In genomic region chr19:57098241-57099093, GRCm38 (mm10) we compare ENCODE assay signal across 8 mouse cellular contexts.
DNase-seq lines count a peak whose midpoint lies in the region; ATAC-seq and TF ChIP-seq lines count a peak whose summit lies in the region.

No protein-coding gene starts in this region.

- no peak overlapping the region for H3K4me3 ChIP-seq in hindbrain, embryonic 16.5 days (ENCODE audit: low read length)
- no peak overlapping the region for H3K4me3 ChIP-seq in limb, embryonic 15.5 days
- H3K4me3 ChIP-seq in stomach, postnatal 0 days (ENCODE audit: low read depth, low read length), result no peak overlapping the region

- ATAC-seq in hindbrain, embryonic 16.5 days, result no peak
- ATAC-seq in limb, embryonic 15.5 days (ENCODE audit: insufficient number of reproducible peaks, low FRiP score, low TSS enrichment, low read depth), result 0 out of 2 replicates have a peak, but pooled peaks have one; percentile 24
- peak; percentile 43 for ATAC-seq in stomach, postnatal 0 days (ENCODE audit: low FRiP score, low TSS enrichment)

- no peaks in the 10 kb centered on the region for H3K27me3 ChIP-seq in hindbrain, embryonic 16.5 days (replicated peaks; ENCODE audit: control insufficient read depth, insufficient read depth, low read length)
- no peaks in the 10 kb centered on the region for H3K27me3 ChIP-seq in limb, embryonic 15.5 days
- H3K27me3 ChIP-seq in stomach, postnatal 0 days (ENCODE audit: control insufficient read depth, insufficient read depth, low read length), result no peaks in the 10 kb centered on the region

- H3K27ac ChIP-seq in hindbrain, embryonic 16.5 days (ENCODE audit: low read depth, low read length), result peak overlapping the region; percentile 48; the same call in 1 of the 2 replicates
- peak overlapping the region; percentile 55 for H3K27ac ChIP-seq in limb, embryonic 15.5 days
- peak overlapping the region; percentile 85 for H3K27ac ChIP-seq in stomach, postnatal 0 days (replicated peaks)

- no peaks in the 10 kb centered on the region for H3K36me3 ChIP-seq in hindbrain, embryonic 16.5 days (ENCODE audit: control insufficient read depth, insufficient read depth, low read length)
- H3K36me3 ChIP-seq in limb, embryonic 15.5 days, result no peaks in the 10 kb centered on the region
- no peaks in the 10 kb centered on the region for H3K36me3 ChIP-seq in stomach, postnatal 0 days (ENCODE audit: control insufficient read depth, insufficient read depth, low read length)

- H3K4me2 ChIP-seq in hindbrain, embryonic 16.5 days (ENCODE audit: low read length), result no peak overlapping the region
- H3K4me2 ChIP-seq in limb, embryonic 15.5 days, result no peak overlapping the region
- H3K4me2 ChIP-seq in stomach, postnatal 0 days (replicated peaks; ENCODE audit: low read depth), result peak overlapping the region; percentile 11; the same call in 1 of the 2 replicates

- no peak overlapping the region for H3K9ac ChIP-seq in hindbrain, embryonic 16.5 days (ENCODE audit: low read depth, low read length)
- H3K9ac ChIP-seq in limb, embryonic 15.5 days, result no peak overlapping the region
- no peak overlapping the region for H3K9ac ChIP-seq in stomach, postnatal 0 days (ENCODE audit: low read length)

- DNase-seq in kidney, adult 9 months, result peak; percentile 42
- no peak for DNase-seq in kidney, adult 11 months
- peak; percentile 45 for DNase-seq in brain, embryonic 18.5 days (ENCODE audit: low read depth, low spot score)
- DNase-seq in frontal cortex, adult 2 months (ENCODE audit: extremely low spot score in 1 of 2, low spot score in 1 of 2), result peak; percentile 71 to 82
- peak; percentile 56 for DNase-seq in stomach, postnatal 0 days (ENCODE audit: low spot score)
- DNase-seq in adrenal gland, postnatal 4 days (ENCODE audit: low spot score in 2 of 2), result no peak

- no peaks in the 10 kb centered on the region for H3K9me3 ChIP-seq in hindbrain, embryonic 16.5 days (ENCODE audit: control insufficient read depth, low read length)
- H3K9me3 ChIP-seq in limb, embryonic 15.5 days, result no peaks in the 10 kb centered on the region
- H3K9me3 ChIP-seq in stomach, postnatal 0 days (ENCODE audit: control insufficient read depth, low read length), result no peaks in the 10 kb centered on the region

- TF ChIP-seq CTCF in stomach, postnatal 0 days (IDR thresholded peaks at IDR 0.05; ENCODE audit: low read depth), result peak; percentile 52

- H3K4me1 ChIP-seq in hindbrain, embryonic 16.5 days (ENCODE audit: control insufficient read depth, insufficient read depth, low read depth, low read length), result no peaks in the 10 kb centered on the region
- peaks cover 22% of the 10 kb centered on the region for H3K4me1 ChIP-seq in limb, embryonic 15.5 days
- peaks cover 8% of the 10 kb centered on the region for H3K4me1 ChIP-seq in stomach, postnatal 0 days (replicated peaks; ENCODE audit: control insufficient read depth, insufficient read depth)

- WGBS in hindbrain, embryonic 16.5 days, result 76% methylated on average over 14 of the region's 14 CpGs
- WGBS in limb, embryonic 15.5 days, result 50% methylated on average over 14 of the region's 14 CpGs
- 26% methylated on average over 14 of the region's 14 CpGs for WGBS in stomach, postnatal 0 days

- TF ChIP-seq EP300 in stomach, postnatal 0 days (optimal IDR thresholded peaks at IDR 0.05), result no peak

Comparison
In these comparisons a context has a peak if more than half of its experiments do, and no peak if none do; other contexts are left out.
1. DNase-seq: peak in kidney, adult 9 months (single experiment), brain, embryonic 18.5 days (single experiment), frontal cortex, adult 2 months (2 of 2) and stomach, postnatal 0 days (single experiment); none in kidney, adult 11 months (single experiment) and adrenal gland, postnatal 4 days (0 of 2).
2. Peak in every context shown above with its lines, with median percentiles within 50 percentile points of each other: H3K27ac ChIP-seq.